Mouse (Mus musculus): ENCODE data around the gene Art4. TPM values are rescaled to one million over a fixed set of nuclear protein-coding genes. Genes with fewer than 3 reads are reported as not detected.

Art4 gene
- total and polyA plus RNA-seq, 3 experiments, result 0.34 to 1.0 (median 0.48) TPM

DNA sequence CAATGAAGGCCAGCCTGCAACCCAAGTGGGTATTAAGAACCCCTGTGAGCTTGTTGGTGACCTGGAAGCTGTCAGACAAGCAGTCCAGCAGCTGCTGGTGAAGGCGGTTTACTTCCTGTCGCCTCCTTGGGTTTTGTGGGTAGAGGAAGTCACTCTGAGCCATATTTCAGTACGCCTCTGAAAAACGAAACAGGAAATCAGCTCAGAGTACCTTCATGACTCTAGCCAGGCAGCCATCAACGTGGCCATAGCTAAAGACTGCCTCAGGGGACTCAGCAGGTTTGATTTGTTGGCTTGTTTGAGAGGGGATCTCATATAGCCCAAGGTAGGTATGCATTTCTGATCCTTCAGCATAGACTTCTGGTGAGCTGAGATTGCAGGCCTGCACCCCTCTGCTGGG lies 25.8 kb downstream of the Art4 start (continued):
- TF ChIP-seq ETS1 (conservative IDR thresholded peaks at IDR 0.05; ENCODE audit: low read depth, low read length) (peak; percentile 47), ELF1 (IDR thresholded peaks at IDR 0.05; ENCODE audit: low read depth, low read length) (peak; percentile 91), SMC3 (IDR thresholded peaks at IDR 0.05; ENCODE audit: low read depth, low read length) (no peak), IRF4 (IDR thresholded peaks at IDR 0.05; ENCODE audit: low read depth, low read length) (peak; percentile 70), MAX (IDR thresholded peaks at IDR 0.05; ENCODE audit: low read length) (peak; percentile 52; the same call in 1 of the 2 replicates), BHLHE40 (IDR thresholded peaks at IDR 0.05; ENCODE audit: low read depth, low read length) (no peak; the same call in 1 of the 2 replicates), EP300 (IDR thresholded peaks at IDR 0.05; ENCODE audit: low read length) (no peak), MAZ (IDR thresholded peaks at IDR 0.05; ENCODE audit: low read depth, low read length) (no peak), CTCF (conservative IDR thresholded peaks at IDR 0.05 in 1 of 2, IDR thresholded peaks at IDR 0.05 in 1 of 2; ENCODE audit: low read depth in 2 of 2, low read length in 2 of 2) (no peak), USF1 (IDR thresholded peaks at IDR 0.05; ENCODE audit: low read depth, low read length) (no peak), E2F4 (IDR thresholded peaks at IDR 0.05; ENCODE audit: insufficient replicate concordance, low read depth, low read length) (no peak), HCFC1 (IDR thresholded peaks at IDR 0.05; ENCODE audit: low read depth, low read length) (peak; percentile 89), USF2 (conservative IDR thresholded peaks at IDR 0.05; ENCODE audit: low read depth, low read length) (no peak), CHD2 (IDR thresholded peaks at IDR 0.05; ENCODE audit: low read length) (peak; percentile 75; the same call in 1 of the 2 replicates), ZMIZ1 (IDR thresholded peaks at IDR 0.05; ENCODE audit: low read depth, low read length) (0 out of 2 replicates have a peak, but pooled peaks have one; percentile 77), TCF12 (IDR thresholded peaks at IDR 0.05; ENCODE audit: low read depth, low read length) (peak; percentile 82), JUN (IDR thresholded peaks at IDR 0.05; ENCODE audit: insufficient read depth, low read depth, low read length) (no peak; the same call in 1 of the 2 replicates), SIN3A (IDR thresholded peaks at IDR 0.05; ENCODE audit: low read length) (peak; percentile 97), ZC3H11A (IDR thresholded peaks at IDR 0.05; ENCODE audit: low read depth, low read length) (no peak), RCOR1 (conservative IDR thresholded peaks at IDR 0.05; ENCODE audit: low read depth, low read length) (no peak)

DNA sequence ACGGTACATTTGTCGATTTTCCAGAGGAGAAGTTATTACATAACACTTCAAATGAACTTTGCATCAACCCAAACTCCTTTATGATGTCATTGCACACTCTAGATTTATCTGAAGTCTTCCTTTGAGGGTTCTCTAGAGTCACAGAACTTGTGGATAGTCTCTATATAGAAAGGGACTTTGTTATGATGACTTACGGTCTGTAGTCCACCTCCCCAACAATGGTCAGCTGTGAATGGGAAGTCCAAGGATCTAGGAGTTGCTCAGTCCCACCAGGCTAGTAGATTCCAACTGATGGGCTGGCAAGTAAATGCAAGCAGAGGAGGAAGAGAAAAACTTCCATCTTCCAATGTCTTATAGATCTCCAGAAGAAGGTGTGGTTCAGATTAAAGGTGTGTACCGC lies 28.9 kb downstream of the Art4 start:
- in situ Hi-C loops (cut with MboI; ENCODE audit: low pct_ligation_motif_present, low pct_unique_long_range_greater_than_20kb, low sequenced_read_pairs), result no loop called here
- no peaks in the 10 kb centered on the region for H3K27me3 ChIP-seq (replicated peaks)
- H3K79me2 ChIP-seq (replicated peaks; ENCODE audit: control insufficient read depth, extremely low read depth, insufficient read depth, poor library complexity, severe bottlenecking), result peaks cover 53% of the 10 kb centered on the region
- TF ChIP-seq NRF1 (IDR thresholded peaks at IDR 0.05; ENCODE audit: low read depth, low read length), result no peak
- TF ChIP-seq TCF12 (IDR thresholded peaks at IDR 0.05; ENCODE audit: low read depth, low read length), result no peak
- no peak for TF ChIP-seq ZC3H11A (IDR thresholded peaks at IDR 0.05; ENCODE audit: low read depth, low read length)
- TF ChIP-seq RCOR1 (conservative IDR thresholded peaks at IDR 0.05; ENCODE audit: low read depth, low read length), result no peak
- no peak for TF ChIP-seq ZMIZ1 (IDR thresholded peaks at IDR 0.05; ENCODE audit: low read depth, low read length)
- TF ChIP-seq ZKSCAN1 (IDR thresholded peaks at IDR 0.05; ENCODE audit: borderline replicate concordance, low read depth, low read length), result no peak
- TF ChIP-seq CTCF (conservative IDR thresholded peaks at IDR 0.05 in 1 of 2, IDR thresholded peaks at IDR 0.05 in 1 of 2; ENCODE audit: low read depth in 2 of 2, low read length in 2 of 2), result no peak
- no peak for TF ChIP-seq JUN (IDR thresholded peaks at IDR 0.05; ENCODE audit: insufficient read depth, low read depth, low read length)
- no peak for TF ChIP-seq USF2 (conservative IDR thresholded peaks at IDR 0.05; ENCODE audit: low read depth, low read length)
- TF ChIP-seq POLR2A (IDR thresholded peaks at IDR 0.05; ENCODE audit: low read depth, low read length), result no peak
- TF ChIP-seq MAX (IDR thresholded peaks at IDR 0.05; ENCODE audit: low read length), result no peak
- TF ChIP-seq E2F4 (IDR thresholded peaks at IDR 0.05; ENCODE audit: insufficient replicate concordance, low read depth, low read length), result no peak
- no peak for TF ChIP-seq USF1 (IDR thresholded peaks at IDR 0.05; ENCODE audit: low read depth, low read length)
- TF ChIP-seq ETS1 (conservative IDR thresholded peaks at IDR 0.05; ENCODE audit: low read depth, low read length), result no peak
- no peak for TF ChIP-seq NELFE (IDR thresholded peaks at IDR 0.05; ENCODE audit: low read depth, low read length)
- peak overlapping the region; percentile 65 to 86 (median 84) for H3K4me3 ChIP-seq (replicated peaks in 1 of 3; ENCODE audit: low read depth in 2 of 3, low read length in 2 of 3, poor library complexity in 1 of 3)
- peak overlapping the region; percentile 58; the same call in 1 of the 2 replicates for H3K27ac ChIP-seq (ENCODE audit: insufficient read depth, low read depth)
- no peaks in the 10 kb centered on the region for H3K9me3 ChIP-seq (replicated peaks; ENCODE audit: low read length)
- DNase-seq (ENCODE audit: extremely low read depth), result no peak
- dilution Hi-C loops (cut with MboI; ENCODE audit: extremely low pct_ligation_motif_present, extremely low pct_unique_long_range_greater_than_20kb, low sequenced_read_pairs), result no loop called here
- peak overlapping the region; percentile 98 for H3K9ac ChIP-seq (ENCODE audit: insufficient read depth, low read depth)
- H3K36me3 ChIP-seq (replicated peaks in 1 of 2; ENCODE audit: control insufficient read depth in 1 of 2, insufficient read depth in 1 of 2, low read length in 1 of 2), result peaks cover 11 to 23% of the 10 kb centered on the region in 2 experiments
- peak overlapping the region; percentile 100 for H3K4me2 ChIP-seq (ENCODE audit: insufficient read depth, low read depth, poor library complexity, severe bottlenecking)
- peaks cover 5 to 45% of the 10 kb centered on the region in 2 experiments for H3K4me1 ChIP-seq (ENCODE audit: control insufficient read depth in 1 of 2, insufficient read depth in 2 of 2)

All from CH12.LX (cell line).